Mouse (Mus musculus): ENCODE measurements around the gene Cyp21a1. TPM values are rescaled to one million over a fixed set of nuclear protein-coding genes. Genes with fewer than 3 reads are reported as not detected.
A peak's percentile ranks its signal among the peaks of the same experiment; 100 is the strongest.
"Not testable (repeated sequence)": the region's sequence is repeated elsewhere in the genome, so short reads cannot be mapped to it uniquely, and the experiment has no call there.

Gene Cyp21a1
- 0.12 TPM in 1 of 2 replicates, not detected in the other for polyA plus RNA-seq (2015; fragmentation: Nextera tagmentation; extraction: Ambion mirVana)

- not testable (repeated sequence) for ATAC-seq (ENCODE audit: insufficient number of reproducible peaks, low FRiP score, low TSS enrichment, low read depth); H3K4me3 ChIP-seq (replicated peaks); H3K27ac ChIP-seq (replicated peaks); H3K27me3 ChIP-seq; H3K4me1 ChIP-seq; H3K4me2 ChIP-seq (replicated peaks); H3K9ac ChIP-seq; H3K9me3 ChIP-seq (replicated peaks); H3K36me3 ChIP-seq
- WGBS: 97% methylated on average over 5 of the region's 6 CpGs
Measured at GRCm38 (mm10) chr17:34804301-34804700, at the start of gene Cyp21a1. TSS of gene Cyp21a1 (minus strand) at chr17:34804561.

DNA sequence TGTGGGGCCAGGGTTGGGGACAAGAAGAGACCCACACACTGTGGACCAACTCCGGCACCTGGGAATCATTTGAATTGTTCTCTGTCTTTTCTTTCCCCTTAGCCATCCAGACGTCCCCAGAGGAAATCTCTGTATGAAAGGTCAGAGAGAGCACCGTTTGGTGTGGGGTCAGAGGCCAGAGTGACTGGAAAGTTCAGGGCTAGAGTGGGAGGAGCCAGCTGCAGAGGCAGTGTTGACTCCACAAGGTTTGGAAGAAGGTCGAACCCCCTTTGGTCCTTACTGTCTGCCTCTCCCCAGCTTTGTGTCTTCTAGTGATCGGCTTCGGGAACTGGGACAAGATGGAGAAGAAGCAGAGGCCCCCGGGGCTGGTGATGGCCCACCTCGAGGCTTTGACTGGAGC is 49.1 kb upstream of the Cyp21a1 start:
- H3K9ac ChIP-seq: no peak overlapping the region
- 57% methylated on average over 8 of the region's 8 CpGs for WGBS
- H3K4me1 ChIP-seq: peaks cover 24% of the 10 kb centered on the region
- H3K27ac ChIP-seq (replicated peaks): no peak overlapping the region
- H3K4me2 ChIP-seq (replicated peaks): no peak overlapping the region
- no peak for ATAC-seq (ENCODE audit: insufficient number of reproducible peaks, low FRiP score, low TSS enrichment, low read depth)
- H3K36me3 ChIP-seq: peaks cover 45% of the 10 kb centered on the region
- no peak overlapping the region for H3K4me3 ChIP-seq (replicated peaks)
- H3K9me3 ChIP-seq (replicated peaks): no peaks in the 10 kb centered on the region
- H3K27me3 ChIP-seq: no peaks in the 10 kb centered on the region

- H3K9me3 ChIP-seq (replicated peaks): no peaks in the 10 kb centered on the region
- peaks cover 55% of the 10 kb centered on the region for H3K36me3 ChIP-seq
- ATAC-seq (ENCODE audit: insufficient number of reproducible peaks, low FRiP score, low TSS enrichment, low read depth): no peak
- peak overlapping the region; percentile 98 for H3K9ac ChIP-seq
- under 1% methylated on average over 25 of the region's 25 CpGs for WGBS
- H3K4me3 ChIP-seq (replicated peaks): peak overlapping the region; percentile 98
- H3K4me2 ChIP-seq (replicated peaks): peak overlapping the region; percentile 94
- peaks cover 24% of the 10 kb centered on the region for H3K4me1 ChIP-seq
- H3K27me3 ChIP-seq: no peaks in the 10 kb centered on the region
- 0 out of 2 replicates have a peak overlapping the region, but pooled peaks have one; percentile 51 for H3K27ac ChIP-seq (replicated peaks)
Measured at GRCm38 (mm10) chr17:34850517-34851125, 46.3 kb upstream of the Cyp21a1 start.

- H3K4me2 ChIP-seq (replicated peaks): peak within 1 kb of the TSS; percentile 94
- H3K4me3 ChIP-seq (replicated peaks): peak within 1 kb of the TSS; percentile 98
- peak within 1 kb of the TSS; percentile 98 for H3K9ac ChIP-seq
- H3K9me3 ChIP-seq (replicated peaks): no peaks in the 10 kb centered on the region
- peaks cover 57% of the 10 kb centered on the region for H3K36me3 ChIP-seq
- H3K4me1 ChIP-seq: peaks cover 24% of the 10 kb centered on the region
- no peaks in the 10 kb centered on the region for H3K27me3 ChIP-seq
- ATAC-seq (ENCODE audit: insufficient number of reproducible peaks, low FRiP score, low TSS enrichment, low read depth): peak; percentile 97
- WGBS: under 1% methylated on average over 59 of the region's 65 CpGs
- H3K27ac ChIP-seq (replicated peaks): 0 out of 2 replicates have a peak within 1 kb of the TSS, but pooled peaks have one; percentile 51
Measured at GRCm38 (mm10) chr17:34849722-34850516, 45.6 kb upstream of the Cyp21a1 start, which contains the start of the genes Skiv2l and Nelfe. TSS of gene Skiv2l (minus strand) at chr17:34850210. TSS of gene Nelfe (plus strand) at chr17:34850391.

DNA sequence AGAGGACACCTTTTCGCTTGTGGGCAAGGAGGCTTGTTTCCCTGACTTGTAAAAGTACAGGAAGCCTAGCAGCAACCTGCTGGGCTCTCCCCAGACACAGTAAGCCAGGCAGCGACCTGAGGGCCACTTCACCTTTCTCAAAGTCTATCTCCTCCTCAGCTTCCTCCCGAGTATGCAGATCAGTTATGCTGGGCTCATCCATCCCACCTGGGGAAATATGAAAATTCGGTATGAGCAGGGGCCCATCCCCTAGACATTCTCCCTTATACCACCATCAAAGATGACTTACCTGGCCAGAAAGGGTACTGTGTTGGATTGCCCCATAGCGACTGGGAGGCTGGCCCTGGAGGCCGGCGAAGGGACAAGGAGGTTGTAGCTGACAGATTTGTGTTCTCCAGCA is 43.3 kb upstream of the Cyp21a1 start:
- Histone ChIP-seq H3K4me2 (replicated peaks) (no peak overlapping the region), H3K4me3 (replicated peaks) (no peak overlapping the region), H3K9me3 (replicated peaks) (no peaks in the 10 kb centered on the region), H3K4me1 (peaks cover 24% of the 10 kb centered on the region), H3K9ac (no peak overlapping the region), H3K27ac (replicated peaks) (no peak overlapping the region), H3K36me3 (peaks cover 60% of the 10 kb centered on the region), H3K27me3 (no peaks in the 10 kb centered on the region)
- 89% methylated on average over 7 of the region's 7 CpGs for WGBS
- ATAC-seq (ENCODE audit: insufficient number of reproducible peaks, low FRiP score, low TSS enrichment, low read depth): no peak

- H3K27ac ChIP-seq (replicated peaks): no peak overlapping the region
- no peak overlapping the region for H3K4me2 ChIP-seq (replicated peaks)
- peaks cover 60% of the 10 kb centered on the region for H3K36me3 ChIP-seq
- H3K4me3 ChIP-seq (replicated peaks): no peak overlapping the region
- no peaks in the 10 kb centered on the region for H3K27me3 ChIP-seq
- H3K4me1 ChIP-seq: peaks cover 23% of the 10 kb centered on the region
- WGBS: 83% methylated on average over 6 of the region's 6 CpGs
- no peaks in the 10 kb centered on the region for H3K9me3 ChIP-seq (replicated peaks)
- ATAC-seq (ENCODE audit: insufficient number of reproducible peaks, low FRiP score, low TSS enrichment, low read depth): no peak
- no peak overlapping the region for H3K9ac ChIP-seq
Measured at GRCm38 (mm10) chr17:34847192-34847591, 42.8 kb upstream of the Cyp21a1 start.

GRCm38 (mm10) chr17:34844884-34845283 is 40.5 kb upstream of the Cyp21a1 start:
- 93% methylated on average over 13 of the region's 13 CpGs for WGBS
- H3K4me1 ChIP-seq: peaks cover 7% of the 10 kb centered on the region
- peaks cover 82% of the 10 kb centered on the region for H3K36me3 ChIP-seq
- H3K4me3 ChIP-seq (replicated peaks): no peak overlapping the region
- no peak for ATAC-seq (ENCODE audit: insufficient number of reproducible peaks, low FRiP score, low TSS enrichment, low read depth)
- H3K27ac ChIP-seq (replicated peaks): no peak overlapping the region
- no peaks in the 10 kb centered on the region for H3K9me3 ChIP-seq (replicated peaks)
- H3K4me2 ChIP-seq (replicated peaks): no peak overlapping the region
- no peaks in the 10 kb centered on the region for H3K27me3 ChIP-seq
- no peak overlapping the region for H3K9ac ChIP-seq

- 82% methylated on average over 6 of the region's 6 CpGs for WGBS
- no peak overlapping the region for H3K9ac ChIP-seq
- H3K27ac ChIP-seq (replicated peaks): no peak overlapping the region
- H3K4me2 ChIP-seq (replicated peaks): no peak overlapping the region
- peaks cover 73% of the 10 kb centered on the region for H3K36me3 ChIP-seq
- H3K27me3 ChIP-seq: no peaks in the 10 kb centered on the region
- no peak for ATAC-seq (ENCODE audit: insufficient number of reproducible peaks, low FRiP score, low TSS enrichment, low read depth)
- H3K9me3 ChIP-seq (replicated peaks): no peaks in the 10 kb centered on the region
- H3K4me1 ChIP-seq: peaks cover 20% of the 10 kb centered on the region
- no peak overlapping the region for H3K4me3 ChIP-seq (replicated peaks)
Measured at GRCm38 (mm10) chr17:34840736-34841307, 36.5 kb upstream of the Cyp21a1 start.

DNA sequence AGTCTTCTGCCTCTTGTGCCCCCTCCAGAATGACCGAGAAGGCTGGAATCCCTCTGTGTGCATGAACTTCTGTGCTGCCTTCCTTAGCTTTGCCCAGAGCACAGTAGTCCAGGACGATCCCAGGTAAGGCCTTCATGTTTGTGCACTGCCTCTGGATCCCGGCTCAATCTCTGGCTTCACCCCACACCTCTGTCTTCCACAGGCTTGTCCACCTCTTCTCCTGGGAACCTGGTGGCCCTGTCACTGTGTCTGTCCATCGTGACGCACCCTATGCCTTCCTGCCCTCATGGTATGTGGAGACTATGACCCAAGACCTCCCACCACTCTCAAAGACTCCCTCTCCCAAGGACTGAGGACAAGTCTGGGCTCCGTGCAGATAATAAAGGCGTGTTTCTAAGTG is 34.4 kb upstream of the Cyp21a1 start:
- H3K4me2 ChIP-seq (replicated peaks): no peak overlapping the region
- peaks cover 24% of the 10 kb centered on the region for H3K4me1 ChIP-seq
- no peaks in the 10 kb centered on the region for H3K9me3 ChIP-seq (replicated peaks)
- no peak overlapping the region for H3K4me3 ChIP-seq (replicated peaks)
- 89% methylated on average over 7 of the region's 7 CpGs for WGBS
- no peaks in the 10 kb centered on the region for H3K27me3 ChIP-seq
- ATAC-seq (ENCODE audit: insufficient number of reproducible peaks, low FRiP score, low TSS enrichment, low read depth): no peak
- H3K9ac ChIP-seq: no peak overlapping the region
- H3K27ac ChIP-seq (replicated peaks): no peak overlapping the region
- H3K36me3 ChIP-seq: peaks cover 54% of the 10 kb centered on the region

- H3K9me3 ChIP-seq (replicated peaks): no peaks in the 10 kb centered on the region
- peak overlapping the region; percentile 86 for H3K4me3 ChIP-seq (replicated peaks)
- H3K9ac ChIP-seq: peak overlapping the region; percentile 73
- no peak for ATAC-seq (ENCODE audit: insufficient number of reproducible peaks, low FRiP score, low TSS enrichment, low read depth)
- no peaks in the 10 kb centered on the region for H3K27me3 ChIP-seq
- H3K4me2 ChIP-seq (replicated peaks): peak overlapping the region; percentile 99
- H3K36me3 ChIP-seq: peaks cover 50% of the 10 kb centered on the region
- 36% methylated on average over 43 of the region's 43 CpGs for WGBS
- H3K27ac ChIP-seq (replicated peaks): peak overlapping the region; percentile 86
- H3K4me1 ChIP-seq: peaks cover 24% of the 10 kb centered on the region
Measured at GRCm38 (mm10) chr17:34837464-34838324, 33.3 kb upstream of the Cyp21a1 start.
